Mouse (Mus musculus): ENCODE measurements at regions not wholly inside any gene's neighbourhood (a gene's known extent, or its start where the extent isn't known, plus 50 kb on each side); places are given as distances from the start of the nearest gene placed in this dataset.

- no peak for DNase-seq (ENCODE audit: low spot score in 2 of 2)
Observed at GRCm38 (mm10) chr3:134605356-134605771, 223.4 kb upstream of the Tacr3 start.

- DNase-seq (ENCODE audit: low spot score in 2 of 2), result no peak
Observed at GRCm38 (mm10) chr3:134610244-134610643, 218.6 kb upstream of the Tacr3 start.

DNA sequence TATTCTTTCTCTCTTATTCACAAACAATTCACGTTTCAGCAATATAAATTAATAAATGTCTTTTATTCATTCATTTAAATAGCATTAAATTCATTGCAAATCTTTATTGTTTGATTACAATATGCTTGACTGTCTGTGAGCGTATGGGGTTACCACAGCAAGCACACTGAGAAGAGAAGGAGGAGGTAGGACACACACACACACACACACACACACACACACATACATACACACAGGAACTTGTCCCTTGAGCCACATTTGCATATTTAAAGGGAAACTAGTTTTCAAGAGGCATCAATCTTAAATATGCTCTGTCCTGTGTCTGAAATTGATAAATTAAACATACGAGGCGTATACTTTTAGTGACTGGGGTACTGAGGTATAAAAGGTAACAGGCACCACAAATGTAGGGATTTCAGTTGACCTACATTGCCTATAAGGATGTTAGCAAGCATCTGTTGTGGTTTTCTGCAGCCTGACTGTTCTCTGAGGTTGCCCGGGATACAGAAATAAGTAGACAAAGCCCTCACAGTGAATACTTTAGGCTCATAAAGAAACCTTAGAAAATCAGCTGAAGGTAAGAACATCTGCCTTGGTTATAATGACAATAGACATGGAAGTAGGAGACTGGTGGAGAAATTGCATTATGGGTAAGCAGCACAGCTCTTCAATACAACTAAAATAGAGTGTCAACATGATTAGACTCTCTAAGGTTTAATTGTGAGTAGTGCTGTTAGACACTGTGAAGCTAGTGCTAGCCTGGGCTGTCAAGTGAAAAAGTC lies 217.1 kb upstream of the Tacr3 start:
- DNase-seq (ENCODE audit: low spot score in 2 of 2), result no peak

GRCm38 (mm10) chr3:134612298-134612616 lies 216.6 kb upstream of the Tacr3 start:
- no peak for DNase-seq (ENCODE audit: low spot score in 2 of 2)

GRCm38 (mm10) chr3:134629166-134630134 lies 199.4 kb upstream of the Tacr3 start:
- peak; percentile 2 to 10 for DNase-seq (ENCODE audit: low spot score in 2 of 2)

DNA sequence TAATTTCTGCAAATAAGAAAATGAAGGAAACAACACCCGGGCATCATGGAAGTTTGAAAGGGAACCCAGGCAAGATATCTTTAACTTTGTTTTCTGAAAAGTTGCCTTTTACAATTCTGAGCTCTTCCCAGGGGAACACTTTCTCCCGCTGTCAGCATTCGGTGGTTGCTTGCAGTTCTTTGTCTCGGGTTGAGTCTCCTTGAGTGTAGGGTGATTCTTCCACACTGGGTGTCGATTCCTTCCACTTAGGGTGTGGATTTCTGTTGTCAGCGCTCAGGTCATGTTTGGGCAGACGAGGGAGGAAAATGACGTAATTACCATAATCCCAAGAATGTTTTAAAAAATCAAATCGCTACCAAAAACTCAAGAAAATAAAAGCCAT lies 198.7 kb upstream of the Tacr3 start:
- DNase-seq (ENCODE audit: low spot score in 2 of 2), result no peak

- DNase-seq (ENCODE audit: low spot score in 2 of 2), result no peak
Observed at GRCm38 (mm10) chr3:134648727-134649445, 179.9 kb upstream of the Tacr3 start.

DNA sequence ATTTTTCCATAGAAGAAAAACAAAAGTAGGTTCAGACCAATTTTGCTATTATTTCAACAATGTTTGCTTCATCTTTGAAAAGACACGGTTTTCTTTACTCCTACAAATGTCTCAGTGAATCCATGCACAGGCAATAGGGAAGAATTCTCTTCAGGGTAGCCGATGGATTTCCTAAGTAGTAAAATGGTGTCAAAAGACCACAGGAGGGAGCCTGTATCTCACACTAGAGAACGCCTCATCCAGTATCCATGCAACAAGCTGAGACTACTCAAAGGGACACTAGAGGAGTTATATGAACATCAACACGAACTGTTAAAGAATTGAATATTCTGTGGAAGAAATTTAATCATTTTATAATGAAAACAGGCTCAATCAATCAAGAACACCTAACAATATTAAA lies 174.8 kb upstream of the Tacr3 start:
- no peak for DNase-seq (ENCODE audit: low spot score in 2 of 2)

GRCm38 (mm10) chr3:134694893-134695292 lies 133.9 kb upstream of the Tacr3 start:
- no peak for DNase-seq (ENCODE audit: low spot score in 2 of 2)

DNA sequence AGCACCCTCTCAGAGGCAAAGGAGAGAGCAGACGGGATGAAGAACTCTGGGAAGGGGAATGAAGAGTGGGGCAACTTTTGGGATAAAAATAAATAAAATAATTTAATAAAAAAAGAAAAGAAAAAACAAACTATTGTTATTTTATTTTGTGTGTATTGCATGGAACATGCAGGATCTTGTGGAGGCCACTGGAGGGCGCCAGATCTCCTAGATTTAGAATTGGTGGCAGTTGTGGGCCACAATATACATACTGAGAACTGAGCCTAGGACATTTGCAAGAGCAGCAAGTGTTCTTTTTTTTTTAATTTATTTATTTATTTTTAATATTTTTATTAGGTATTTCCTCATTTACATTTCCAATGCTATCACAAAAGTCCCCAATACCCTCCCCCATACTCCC lies 110.2 kb upstream of the Tacr3 start:
- DNase-seq (ENCODE audit: low spot score in 2 of 2), result no peak

DNA sequence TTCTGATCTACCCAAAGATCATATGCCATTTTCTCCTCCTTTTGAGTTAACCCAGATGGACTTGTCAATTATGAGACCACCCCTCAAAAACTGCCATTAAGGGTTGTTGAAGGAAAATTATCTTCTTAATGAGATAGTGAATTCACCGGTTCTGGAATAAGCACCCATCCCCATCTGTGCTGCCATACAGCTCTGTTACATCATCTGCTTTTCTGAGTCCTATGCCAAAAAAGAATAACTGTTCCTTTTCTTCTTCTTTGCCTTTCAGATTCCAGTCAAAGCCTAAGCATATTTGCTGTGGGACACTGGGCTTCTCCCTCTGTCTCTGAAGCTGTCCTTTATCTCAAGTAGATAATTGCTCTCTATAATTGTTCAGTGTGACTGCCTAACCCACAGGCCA lies 93.1 kb upstream of the Tacr3 start:
- no peak for DNase-seq (ENCODE audit: low spot score in 2 of 2)

- DNase-seq (ENCODE audit: low spot score in 2 of 2), result no peak
Observed at GRCm38 (mm10) chr3:134761108-134761507, 67.7 kb upstream of the Tacr3 start.

- DNase-seq (ENCODE audit: low spot score in 2 of 2), result no peak
Observed at GRCm38 (mm10) chr3:134763264-134763936, 65.4 kb upstream of the Tacr3 start.

All from urinary bladder, postnatal 36 days (tissue).